Comparison of ENCODE assay signal across 8 mouse cellular contexts in genomic region chr14:19706454-19706853, GRCm38 (mm10). TPM values are rescaled to one million over a fixed set of nuclear protein-coding genes. Genes with fewer than 3 reads are reported as not detected.
DNase-seq lines count a peak whose midpoint lies in the region; ATAC-seq lines count a peak whose summit lies in the region.
"Had no signal": no experiment of that assay in that cellular context is flagged by ENCODE, and none has a peak within 500 bp of the region (broad histone marks: within the 10 kb centered on the region; RNA-seq: fewer than 3 reads in every experiment).

No protein-coding gene starts in this region.

- no peak overlapping the region for H3K27ac ChIP-seq in forebrain, embryonic 15.5 days (replicated peaks)
- H3K27ac ChIP-seq in hindbrain, embryonic 13.5 days: no peak overlapping the region
- H3K27ac ChIP-seq: neural tube, embryonic 13.5 days had no signal

- H3K4me2 ChIP-seq in forebrain, embryonic 15.5 days (replicated peaks): no peak overlapping the region
- no peak overlapping the region for H3K4me2 ChIP-seq in hindbrain, embryonic 13.5 days
- H3K4me2 ChIP-seq: neural tube, embryonic 13.5 days had no signal

- peaks cover 8% of the 10 kb centered on the region; the same call in 1 of the 2 replicates for H3K4me1 ChIP-seq in forebrain, embryonic 15.5 days
- H3K4me1 ChIP-seq in hindbrain, embryonic 13.5 days (replicated peaks): peaks cover 8% of the 10 kb centered on the region

- H3K27me3 ChIP-seq in forebrain, embryonic 15.5 days: no peaks in the 10 kb centered on the region
- peaks cover 41% of the 10 kb centered on the region for H3K27me3 ChIP-seq in hindbrain, embryonic 13.5 days

- no peak overlapping the region for H3K4me3 ChIP-seq in forebrain, embryonic 15.5 days
- no peak overlapping the region for H3K4me3 ChIP-seq in hindbrain, embryonic 13.5 days
- H3K4me3 ChIP-seq: neural tube, embryonic 13.5 days had no signal

- no peaks in the 10 kb centered on the region for H3K9me3 ChIP-seq in forebrain, embryonic 15.5 days
- H3K9me3 ChIP-seq in hindbrain, embryonic 13.5 days: no peaks in the 10 kb centered on the region
- H3K9me3 ChIP-seq: neural tube, embryonic 13.5 days had no signal

- WGBS in forebrain, embryonic 15.5 days: 2% methylated on average over 5 of the region's 5 CpGs
- WGBS in hindbrain, embryonic 13.5 days: 1% methylated on average over 5 of the region's 5 CpGs

- no peaks in the 10 kb centered on the region for H3K36me3 ChIP-seq in forebrain, embryonic 15.5 days
- no peaks in the 10 kb centered on the region for H3K36me3 ChIP-seq in hindbrain, embryonic 13.5 days
- H3K36me3 ChIP-seq: neural tube, embryonic 13.5 days had no signal

- no peak overlapping the region for H3K9ac ChIP-seq in forebrain, embryonic 15.5 days (replicated peaks)
- no peak overlapping the region for H3K9ac ChIP-seq in hindbrain, embryonic 13.5 days
- H3K9ac ChIP-seq: neural tube, embryonic 13.5 days had no signal

- DNase-seq in T-cell, adult 2 months (ENCODE audit: low spot score): peak; percentile 61
- DNase-seq in cerebellum, adult 11 months: peak; percentile 22
- DNase-seq in layer of hippocampus, adult 9-11 months: peak; percentile 52
- DNase-seq in right cerebral cortex, postnatal 36 days (ENCODE audit: low spot score in 2 of 2): peak; percentile 41 to 47

- ATAC-seq in forebrain, embryonic 15.5 days (replicated peaks): peak; percentile 66
- 0 out of 2 replicates have a peak, but pooled peaks have one; percentile 56 for ATAC-seq in hindbrain, embryonic 13.5 days (ENCODE audit: low FRiP score)
- ATAC-seq in megakaryocyte, adult 5-6 weeks (ENCODE audit: poor library complexity, severe bottlenecking): peak; percentile 89

RNA-seq across cellular contexts. Expression of gene Nid2, which starts 44.6 kb away (rescaled TPM):
- polyA plus RNA-seq in forebrain, embryonic 15.5 days (2015; fragmentation: Nextera tagmentation; extraction: Ambion mirVana): 22.2 and 29.9 TPM in 2 replicates
- 46.6 and 47.4 TPM in 2 replicates for polyA plus RNA-seq in hindbrain, embryonic 13.5 days (2015; fragmentation: Nextera tagmentation; extraction: Ambion mirVana)
- 0.27 and 0.34 TPM in 2 replicates for total RNA-seq in megakaryocyte, adult 5-6 weeks (2015)
- total RNA-seq in megakaryocyte, adult 5-6 weeks (2017): 0.45 and 2.2 TPM in 2 replicates
